Mouse (Mus musculus) thymus, adult 2 months (tissue): ENCODE data around the gene Sdccag8.

ENCODE experiments used
- CTCF ChIP-seq: fragments of 200-500 bp; IDR thresholded peaks from 2 replicates; pipeline ENCODE4 v1.5.1; 2012; ENCODE audit warnings: mild to moderate bottlenecking, control low read depth, low read length, moderate library complexity, borderline replicate concordance; ENCODE audit not compliant: control insufficient read depth, poor library complexity, insufficient read depth; ENCODE audit errors: extremely low read depth
- POLR2A ChIP-seq: fragments of 200-500 bp; IDR thresholded peaks from 2 replicates; pipeline ENCODE4 v1.6.1; 2012; ENCODE audit warnings: mild to moderate bottlenecking, low read length, control low read depth, moderate library complexity; ENCODE audit not compliant: control insufficient read depth, poor library complexity, insufficient read depth; ENCODE audit errors: extremely low read depth

- TF ChIP-seq CTCF (no peak), POLR2A (no peak)
Measured at GRCm38 (mm10) chr1:176851401-176851800, 36.9 kb downstream of the Sdccag8 start.
